Mouse (Mus musculus): Measurements from ENCODE around the gene Taar2.

Gene Taar2

GRCm38 (mm10) chr10:23938312-23938711, at the start of gene Taar2:
TSS of gene Taar2 (plus strand) at chr10:23938572.
- DNase-seq, result no peak

- peak in 1 of 2 experiments; percentile 9 for DNase-seq
These were observed 45.4 kb upstream of the Taar2 start for GRCm38 (mm10) chr10:23892987-23893386.

GRCm38 (mm10) chr10:23894601-23895349, 43.6 kb upstream of the Taar2 start, which contains the start of gene Vnn1:
TSS of gene Vnn1 (plus strand) at chr10:23894688.
- peak in 1 of 2 experiments; percentile 4 for DNase-seq

GRCm38 (mm10) chr10:23895376-23895775, 43.0 kb upstream of the Taar2 start:
- peak in 1 of 2 experiments; percentile 4 for DNase-seq

- no peak for DNase-seq
These were observed 37.3 kb upstream of the Taar2 start for GRCm38 (mm10) chr10:23901119-23901518.

GRCm38 (mm10) chr10:23905661-23906060, 32.7 kb upstream of the Taar2 start:
- no peak for DNase-seq

GRCm38 (mm10) chr10:23920056-23920455, 18.3 kb upstream of the Taar2 start, which contains the start of gene Taar1:
TSS of gene Taar1 (plus strand) at chr10:23920356.
- no peak for DNase-seq

GRCm38 (mm10) chr10:23922468-23922867, 15.9 kb upstream of the Taar2 start:
- no peak for DNase-seq

GRCm38 (mm10) chr10:23923941-23924340, 14.4 kb upstream of the Taar2 start:
- no peak for DNase-seq

GRCm38 (mm10) chr10:23937613-23938012, 759 bp upstream of the Taar2 start:
- no peak for DNase-seq

- no peak for DNase-seq
These were observed 4.1 kb downstream of the Taar2 start for GRCm38 (mm10) chr10:23942465-23942864.

GRCm38 (mm10) chr10:23948026-23948425, 9.7 kb downstream of the Taar2 start:
- peak in 1 of 2 experiments; percentile 17 for DNase-seq

- no peak for DNase-seq
These were observed 11.2 kb downstream of the Taar2 start, which contains the start of gene Taar3 for GRCm38 (mm10) chr10:23949508-23950005. TSS of gene Taar3 (plus strand) at chr10:23949558.

GRCm38 (mm10) chr10:23951714-23952113, 13.3 kb downstream of the Taar2 start:
- DNase-seq, result no peak

GRCm38 (mm10) chr10:23959071-23959470, 20.7 kb downstream of the Taar2 start:
- DNase-seq, result peak in 1 of 2 experiments; percentile 27

GRCm38 (mm10) chr10:23960444-23960915, 22.1 kb downstream of the Taar2 start, which contains the start of gene Taar4:
TSS of gene Taar4 (plus strand) at chr10:23960494.
- no peak for DNase-seq

- no peak for DNase-seq
These were observed 25.1 kb downstream of the Taar2 start for GRCm38 (mm10) chr10:23963444-23963843.

GRCm38 (mm10) chr10:23964921-23965610, 26.7 kb downstream of the Taar2 start:
- no peak for DNase-seq

GRCm38 (mm10) chr10:23970656-23971165, 32.3 kb downstream of the Taar2 start, which contains the start of gene Taar5:
TSS of gene Taar5 (plus strand) at chr10:23970706.
- DNase-seq, result no peak

GRCm38 (mm10) chr10:23971256-23971655, 32.9 kb downstream of the Taar2 start:
- no peak for DNase-seq

GRCm38 (mm10) chr10:23977958-23978357, 39.6 kb downstream of the Taar2 start:
- no peak for DNase-seq

- peak; percentile 55 to 58 for DNase-seq
These were observed 40.7 kb downstream of the Taar2 start for GRCm38 (mm10) chr10:23978901-23979705.

Measured in lung, adult 18-20 months (tissue).